Mouse (Mus musculus): ENCODE measurements around the gene Cacnb3.

The Cacnb3 gene

GRCm38 (mm10) chr15:98610131-98610633 is 20.5 kb upstream of the Cacnb3 start:
- no peak for DNase-seq

GRCm38 (mm10) chr15:98612229-98612628 is 18.4 kb upstream of the Cacnb3 start:
- no peak for DNase-seq

- DNase-seq, result no peak
Observed at GRCm38 (mm10) chr15:98614551-98614950, 16.1 kb upstream of the Cacnb3 start.

GRCm38 (mm10) chr15:98614971-98615370 is 15.7 kb upstream of the Cacnb3 start:
- no peak for DNase-seq

GRCm38 (mm10) chr15:98615751-98616150 is 14.9 kb upstream of the Cacnb3 start:
- DNase-seq, result peak; percentile 91

GRCm38 (mm10) chr15:98616362-98617175 is 14.1 kb upstream of the Cacnb3 start:
- DNase-seq, result peak; percentile 90

GRCm38 (mm10) chr15:98617176-98617537 is 13.5 kb upstream of the Cacnb3 start:
- DNase-seq, result peak; percentile 93

- DNase-seq, result peak; percentile 85
Observed at GRCm38 (mm10) chr15:98622199-98622598, 8.4 kb upstream of the Cacnb3 start.

- no peak for DNase-seq
Observed at GRCm38 (mm10) chr15:98622721-98623120, 7.9 kb upstream of the Cacnb3 start.

GRCm38 (mm10) chr15:98623361-98623821 is 7.2 kb upstream of the Cacnb3 start:
- DNase-seq, result peak; percentile 75

- DNase-seq, result no peak
Observed at GRCm38 (mm10) chr15:98626078-98626477, 4.6 kb upstream of the Cacnb3 start.

- DNase-seq, result peak; percentile 84
Observed at GRCm38 (mm10) chr15:98626487-98627212, 4.0 kb upstream of the Cacnb3 start.

GRCm38 (mm10) chr15:98628589-98629254 is 1.9 kb upstream of the Cacnb3 start:
- no peak for DNase-seq

- no peak for DNase-seq
Observed at GRCm38 (mm10) chr15:98629464-98629863, 1.2 kb upstream of the Cacnb3 start.

- DNase-seq, result peak; percentile 96
Observed at GRCm38 (mm10) chr15:98631493-98631892, 853 bp downstream of the Cacnb3 start.

- DNase-seq, result peak; percentile 96
Observed at GRCm38 (mm10) chr15:98632107-98632744, 1.6 kb downstream of the Cacnb3 start.

GRCm38 (mm10) chr15:98632921-98633320 is 2.3 kb downstream of the Cacnb3 start:
- no peak for DNase-seq

- DNase-seq, result no peak
Observed at GRCm38 (mm10) chr15:98633822-98634470, 3.3 kb downstream of the Cacnb3 start.

- DNase-seq, result peak; percentile 98
Observed at GRCm38 (mm10) chr15:98634541-98635081, 4.0 kb downstream of the Cacnb3 start.

- DNase-seq, result peak; percentile 92
Observed at GRCm38 (mm10) chr15:98635291-98635841, 4.7 kb downstream of the Cacnb3 start.

GRCm38 (mm10) chr15:98636517-98636916 is 5.9 kb downstream of the Cacnb3 start:
- DNase-seq, result no peak

GRCm38 (mm10) chr15:98637155-98637554 is 6.5 kb downstream of the Cacnb3 start:
- DNase-seq, result peak; percentile 86

Measured in heart, adult 11 months (tissue).